Mouse (Mus musculus): ENCODE results near the gene Mpeg1. TPM values are rescaled to one million over a fixed set of nuclear protein-coding genes. Genes with fewer than 3 reads are reported as not detected.

Mpeg1 gene
- polyA plus RNA-seq, 1 experiment from 2014 or later, result 0.78 TPM

DNA sequence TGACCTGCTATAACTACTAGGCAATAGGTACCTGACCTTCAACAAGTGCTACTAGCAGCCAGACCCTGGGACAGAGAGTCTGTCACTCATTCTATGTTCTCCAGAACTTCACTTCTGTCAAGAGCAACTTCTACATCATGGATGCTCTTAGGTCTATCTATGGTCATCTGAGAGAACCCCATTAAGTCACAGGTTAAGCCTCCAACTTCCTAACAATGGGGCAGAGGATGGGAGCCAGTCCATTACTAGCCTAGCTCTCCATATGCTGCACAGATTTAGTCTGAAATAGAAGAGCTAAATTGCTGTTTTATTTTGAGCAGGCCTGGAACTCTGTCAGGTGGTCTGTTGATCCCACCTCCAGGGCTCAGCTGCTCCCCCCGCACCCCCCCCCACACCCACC, 38.4 kb downstream of the Mpeg1 start:
- H3K9me3 ChIP-seq, result no peaks in the 10 kb centered on the region
- peak overlapping the region; percentile 97 for H3K27ac ChIP-seq
- peak overlapping the region; percentile 95 for H3K4me3 ChIP-seq
- peak overlapping the region; percentile 75 for H3K4me2 ChIP-seq
- peak overlapping the region; percentile 99 for H3K9ac ChIP-seq
- WGBS, result 22% methylated on average over 1 of the region's 1 CpGs
- no peak for ATAC-seq (ENCODE audit: low FRiP score)
- H3K27me3 ChIP-seq, result no peaks in the 10 kb centered on the region
- no peaks in the 10 kb centered on the region for H3K36me3 ChIP-seq
- peaks cover 55% of the 10 kb centered on the region for H3K4me1 ChIP-seq (replicated peaks)

GRCm38 (mm10) chr19:12499485-12499884, 38.9 kb downstream of the Mpeg1 start:
- no peak for ATAC-seq (ENCODE audit: low FRiP score)
- H3K27me3 ChIP-seq, result no peaks in the 10 kb centered on the region
- H3K27ac ChIP-seq, result peak overlapping the region; percentile 97
- peak overlapping the region; percentile 95 for H3K4me3 ChIP-seq
- WGBS, result 2% methylated on average over 2 of the region's 2 CpGs
- peak overlapping the region; percentile 75 for H3K4me2 ChIP-seq
- H3K9me3 ChIP-seq, result no peaks in the 10 kb centered on the region
- H3K9ac ChIP-seq, result peak overlapping the region; percentile 99
- H3K36me3 ChIP-seq, result no peaks in the 10 kb centered on the region
- H3K4me1 ChIP-seq (replicated peaks), result peaks cover 49% of the 10 kb centered on the region

DNA sequence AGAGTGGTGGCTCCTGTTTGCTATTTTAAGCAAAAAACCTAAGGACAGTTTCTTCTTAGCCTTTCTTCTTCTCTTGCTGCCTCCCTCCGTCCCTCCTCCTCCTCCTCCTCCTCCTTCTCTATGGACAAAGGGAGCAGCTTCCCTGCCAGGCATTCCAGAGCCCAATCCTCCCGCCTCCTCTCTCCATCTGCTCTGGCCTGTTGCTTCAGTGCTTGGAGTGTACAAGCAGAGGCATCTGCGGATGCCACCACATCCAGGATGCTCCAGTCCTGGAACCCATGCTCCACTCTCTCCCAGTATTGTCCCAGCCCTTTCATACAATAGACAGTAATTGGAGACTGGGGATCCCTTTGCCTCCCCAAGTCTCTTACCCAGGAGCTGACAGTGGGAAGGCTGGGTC, 39.5 kb downstream of the Mpeg1 start:
- H3K27ac ChIP-seq, result peak overlapping the region; percentile 97
- H3K27me3 ChIP-seq, result no peaks in the 10 kb centered on the region
- H3K4me3 ChIP-seq, result peak overlapping the region; percentile 95
- peak overlapping the region; percentile 99 for H3K9ac ChIP-seq
- H3K4me1 ChIP-seq (replicated peaks), result peaks cover 44% of the 10 kb centered on the region
- WGBS, result 4% methylated on average over 3 of the region's 3 CpGs
- no peaks in the 10 kb centered on the region for H3K36me3 ChIP-seq
- H3K4me2 ChIP-seq, result peak overlapping the region; percentile 75
- H3K9me3 ChIP-seq, result no peaks in the 10 kb centered on the region
- peak; percentile 18 for ATAC-seq (ENCODE audit: low FRiP score)

DNA sequence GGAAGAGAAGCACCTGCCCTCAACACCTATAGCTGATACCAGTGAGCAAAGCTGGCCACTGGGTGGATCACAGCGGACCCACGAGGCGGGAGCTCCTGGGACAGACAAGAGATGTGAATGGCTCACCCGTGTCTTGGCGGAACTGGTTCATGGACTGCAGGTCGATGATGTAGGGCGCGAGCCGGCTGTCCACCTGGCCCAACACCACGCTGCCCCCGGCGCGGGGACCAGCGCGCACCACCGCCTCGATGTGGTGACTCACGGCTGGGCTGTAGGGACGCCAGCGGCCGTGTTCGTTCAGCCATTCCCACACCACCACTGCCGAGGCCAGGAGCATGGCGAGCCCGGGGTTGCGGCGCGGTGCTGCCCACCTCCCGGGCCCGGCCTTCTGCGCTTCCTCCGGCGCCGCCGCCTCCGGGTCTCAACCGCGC, 40.3 kb downstream of the Mpeg1 start:
- Histone ChIP-seq H3K9ac (peak overlapping the region; percentile 99), H3K27ac (peak overlapping the region; percentile 97), H3K4me1 (replicated peaks) (peaks cover 36% of the 10 kb centered on the region), H3K9me3 (no peaks in the 10 kb centered on the region), H3K36me3 (no peaks in the 10 kb centered on the region), H3K4me3 (peak overlapping the region; percentile 95), H3K4me2 (peak overlapping the region; percentile 75), H3K27me3 (no peaks in the 10 kb centered on the region)
- 1% methylated on average over 27 of the region's 38 CpGs for WGBS
- ATAC-seq (ENCODE audit: low FRiP score), result peak; percentile 65

DNA sequence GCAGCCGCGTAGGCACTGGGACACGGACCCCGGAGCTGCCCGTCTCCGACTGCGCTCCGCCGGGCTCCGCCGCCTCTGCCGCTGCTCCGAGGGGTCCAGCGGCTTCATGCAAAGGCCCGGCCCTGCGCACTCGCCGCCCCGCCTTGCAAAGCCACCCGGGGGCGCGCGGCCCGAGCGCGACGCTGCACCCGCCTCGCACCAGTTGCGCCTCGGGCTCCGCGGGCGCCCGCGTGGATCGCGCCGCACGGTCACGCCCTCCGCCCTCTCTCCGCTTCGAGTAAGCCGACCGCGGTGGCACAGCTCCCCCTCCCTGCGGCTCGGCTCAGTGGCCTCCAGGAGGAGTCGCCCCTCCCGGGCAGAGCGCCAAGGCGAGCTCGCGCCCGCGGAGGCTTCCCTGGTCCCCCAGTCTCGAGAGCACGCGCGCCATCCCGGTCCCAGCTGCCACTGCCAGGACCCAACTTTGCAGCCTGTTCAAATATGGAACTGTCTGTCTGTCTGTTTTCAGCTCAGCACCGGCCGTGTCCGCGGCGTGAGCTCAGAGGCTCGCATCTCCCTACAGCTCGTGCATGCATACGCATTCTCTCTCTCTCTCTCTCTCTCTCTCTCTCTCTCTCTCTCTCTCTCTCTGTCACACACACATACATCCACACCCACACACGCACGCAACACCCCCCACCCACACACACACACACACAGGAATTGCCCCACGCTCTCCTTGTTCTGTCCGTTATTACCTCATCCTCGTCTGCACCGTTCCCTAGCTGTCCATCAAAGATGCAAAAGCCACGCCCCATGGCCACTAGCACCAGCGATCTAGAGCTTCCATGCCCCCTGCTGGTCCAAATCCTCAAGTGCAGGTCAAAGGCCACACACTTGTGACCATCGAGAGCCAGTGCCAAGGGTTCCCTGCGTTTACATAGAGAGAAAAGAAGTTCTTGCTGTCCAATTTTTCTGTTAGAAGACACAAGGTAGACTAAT, 41.1 kb downstream of the Mpeg1 start, which contains the start of gene Dtx4:
Dtx4 (minus strand) TSS at position 85 of the 978 bp plus-strand sequence.
- peaks cover 31% of the 10 kb centered on the region for H3K4me1 ChIP-seq (replicated peaks)
- H3K27ac ChIP-seq, result peak within 1 kb of the TSS; percentile 97
- H3K36me3 ChIP-seq, result no peaks in the 10 kb centered on the region
- ATAC-seq (ENCODE audit: low FRiP score), result peak; percentile 93
- H3K9me3 ChIP-seq, result no peaks in the 10 kb centered on the region
- no peaks in the 10 kb centered on the region for H3K27me3 ChIP-seq
- under 1% methylated on average over 69 of the region's 80 CpGs for WGBS
- H3K4me2 ChIP-seq, result peak within 1 kb of the TSS; percentile 75
- peak within 1 kb of the TSS; percentile 99 for H3K9ac ChIP-seq
- H3K4me3 ChIP-seq, result peak within 1 kb of the TSS; percentile 95

GRCm38 (mm10) chr19:12502756-12503155, 42.2 kb downstream of the Mpeg1 start:
- Histone ChIP-seq H3K27ac (no peak overlapping the region), H3K4me1 (replicated peaks) (peaks cover 31% of the 10 kb centered on the region), H3K9ac (no peak overlapping the region), H3K9me3 (no peaks in the 10 kb centered on the region), H3K4me2 (no peak overlapping the region), H3K36me3 (no peaks in the 10 kb centered on the region), H3K27me3 (no peaks in the 10 kb centered on the region), H3K4me3 (no peak overlapping the region)
- WGBS, result 90% methylated on average over 7 of the region's 7 CpGs
- ATAC-seq (ENCODE audit: low FRiP score), result no peak

GRCm38 (mm10) chr19:12514621-12515020, 54.0 kb downstream of the Mpeg1 start:
- H3K36me3 ChIP-seq, result no peaks in the 10 kb centered on the region
- no peak overlapping the region for H3K27ac ChIP-seq
- no peak overlapping the region for H3K4me2 ChIP-seq
- no peak overlapping the region for H3K9ac ChIP-seq
- no peaks in the 10 kb centered on the region for H3K27me3 ChIP-seq
- no peak overlapping the region for H3K4me3 ChIP-seq
- no peaks in the 10 kb centered on the region for H3K9me3 ChIP-seq
- H3K4me1 ChIP-seq (replicated peaks), result no peaks in the 10 kb centered on the region
- no peak for ATAC-seq (ENCODE audit: low FRiP score)

Other genes starting within 250 kb of the Mpeg1 start
- not detected in 2 replicates for gene Olfr1432, start 228.2 kb upstream of the Mpeg1 start, polyA plus RNA-seq (2015; fragmentation: Nextera tagmentation; extraction: Ambion mirVana)
- not detected in 2 replicates for gene Olfr262, start 219.1 kb upstream of the Mpeg1 start, polyA plus RNA-seq (2015; fragmentation: Nextera tagmentation; extraction: Ambion mirVana)
- gene Olfr235, start 199.7 kb upstream of the Mpeg1 start, polyA plus RNA-seq (2015; fragmentation: Nextera tagmentation; extraction: Ambion mirVana), result not detected in 2 replicates
- gene Olfr1434, start 180.9 kb upstream of the Mpeg1 start, polyA plus RNA-seq (2015; fragmentation: Nextera tagmentation; extraction: Ambion mirVana), result not detected in 2 replicates
- gene Olfr1436, start 161.6 kb upstream of the Mpeg1 start, polyA plus RNA-seq (2015; fragmentation: Nextera tagmentation; extraction: Ambion mirVana), result not detected in 2 replicates
- not detected in 2 replicates for gene Olfr1437, start 135.7 kb upstream of the Mpeg1 start, polyA plus RNA-seq (2015; fragmentation: Nextera tagmentation; extraction: Ambion mirVana)
- gene Olfr1438-ps1, start 124.9 kb upstream of the Mpeg1 start, polyA plus RNA-seq (2015; fragmentation: Nextera tagmentation; extraction: Ambion mirVana), result not detected in 2 replicates
- gene Olfr1440, start 73.5 kb upstream of the Mpeg1 start, polyA plus RNA-seq (2015; fragmentation: Nextera tagmentation; extraction: Ambion mirVana), result not detected in 2 replicates
- not detected in 2 replicates for gene Olfr1441, start 43.3 kb upstream of the Mpeg1 start, polyA plus RNA-seq (2015; fragmentation: Nextera tagmentation; extraction: Ambion mirVana)
- not detected in 2 replicates for gene Pfpl, start 32.9 kb upstream of the Mpeg1 start, polyA plus RNA-seq (2015; fragmentation: Nextera tagmentation; extraction: Ambion mirVana)
- gene Dtx4, start 40.7 kb downstream of the Mpeg1 start, polyA plus RNA-seq (2015; fragmentation: Nextera tagmentation; extraction: Ambion mirVana), result 34.8 and 36.8 TPM in 2 replicates
- 7.8 and 8.0 TPM in 2 replicates for gene Fam111a, start 85.0 kb downstream of the Mpeg1 start, polyA plus RNA-seq (2015; fragmentation: Nextera tagmentation; extraction: Ambion mirVana)
- gene Gm4952, start 139.2 kb downstream of the Mpeg1 start, polyA plus RNA-seq (2015; fragmentation: Nextera tagmentation; extraction: Ambion mirVana), result 0.19 TPM in 1 of 2 replicates, not detected in the other
- gene Glyat, start 172.5 kb downstream of the Mpeg1 start, polyA plus RNA-seq (2015; fragmentation: Nextera tagmentation; extraction: Ambion mirVana), result 0.05 TPM in 1 of 2 replicates, not detected in the other
- not detected in 2 replicates for gene Olfr1442, start 209.7 kb downstream of the Mpeg1 start, polyA plus RNA-seq (2015; fragmentation: Nextera tagmentation; extraction: Ambion mirVana)
- not detected in 2 replicates for gene Olfr1443, start 217.3 kb downstream of the Mpeg1 start, polyA plus RNA-seq (2015; fragmentation: Nextera tagmentation; extraction: Ambion mirVana)
- not detected in 2 replicates for gene Keg1, start 235.0 kb downstream of the Mpeg1 start, polyA plus RNA-seq (2015; fragmentation: Nextera tagmentation; extraction: Ambion mirVana)

All from hindbrain, embryonic 13.5 days (tissue).